Mouse (Mus musculus) heart, embryonic 10.5 days (tissue): ENCODE results near the gene Plpp3. TPM values are rescaled to one million over a fixed set of nuclear protein-coding genes. Genes with fewer than 3 reads are reported as not detected.
A peak's percentile ranks its signal among the peaks of the same experiment; 100 is the strongest.

Experiments
- DNase-seq: peaks from one replicate; pipeline ENCODE4 v3.0.0-alpha.2; 2017; ENCODE audit warnings: low spot score
- H3K27ac ChIP-seq: fragments of 300-500 bp; sonication (generic); 2 replicates; pipeline ENCODE4 v1.5.1; 2016; ENCODE audit warnings: mild to moderate bottlenecking
- H3K27me3 ChIP-seq: fragments of 300-500 bp; sonication (generic); 2 replicates; pipeline ENCODE4 v1.6.1; 2016; ENCODE audit warnings: mild to moderate bottlenecking; ENCODE audit not compliant: poor library complexity, insufficient read depth, severe bottlenecking
- H3K36me3 ChIP-seq: fragments of 300-500 bp; sonication (generic); 2 replicates; pipeline ENCODE4 v1.6.1; 2016; ENCODE audit warnings: mild to moderate bottlenecking, moderate library complexity
- H3K4me1 ChIP-seq: fragments of 300-500 bp; sonication (generic); 2 replicates; pipeline ENCODE4 v1.6.1; 2016; ENCODE audit warnings: mild to moderate bottlenecking
- H3K4me3 ChIP-seq: fragments of 300-500 bp; sonication (generic); 2 replicates; pipeline ENCODE4 v1.5.1; 2016; ENCODE audit warnings: mild to moderate bottlenecking, moderate library complexity
- H3K9me3 ChIP-seq: fragments of 300-500 bp; sonication (generic); 2 replicates; pipeline ENCODE4 v1.6.1; 2016; ENCODE audit warnings: mild to moderate bottlenecking, moderate library complexity
- WGBS: fragments of 180-500 bp; shearing (Covaris S2); methylation state at CpG from one replicate; pipeline ENCODE4 v1.1.7; 2016; 5-methylcytosine and 5-hydroxymethylcytosine counted together
- polyA plus RNA-seq: library from polyadenylated mRNA; unstranded; fragments of >200 nt; fragmentation: Nextera tagmentation; extraction: Ambion mirVana; gene quantifications from 2 replicates; pipeline ENCODE4 v1.2.1, GENCODE M21; 2016

Plpp3 gene
- polyA plus RNA-seq, 1 experiment from 2014 or later: 38.5 TPM

- Histone ChIP-seq H3K4me3 (no peak overlapping the region), H3K27me3 (no peaks in the 10 kb centered on the region), H3K9me3 (no peaks in the 10 kb centered on the region), H3K27ac (no peak overlapping the region), H3K36me3 (peaks cover 41% of the 10 kb centered on the region), H3K4me1 (0 out of 2 replicates have a peak, but pooled peaks cover 9% of the 10 kb centered on the region)
- DNase-seq: no peak
- WGBS: 63% methylated on average over 10 of the region's 10 CpGs
These were observed 61.1 kb downstream of the Plpp3 start for GRCm38 (mm10) chr4:105218202-105218601.

- 86% methylated on average over 13 of the region's 13 CpGs for WGBS
- H3K36me3 ChIP-seq: peaks cover 43% of the 10 kb centered on the region
These were observed 62.2 kb downstream of the Plpp3 start for GRCm38 (mm10) chr4:105219316-105219715.

GRCm38 (mm10) chr4:105220849-105221248, 63.7 kb downstream of the Plpp3 start:
- H3K27ac ChIP-seq: no peak overlapping the region
- WGBS: 85% methylated on average over 3 of the region's 3 CpGs
- H3K36me3 ChIP-seq: peaks cover 39% of the 10 kb centered on the region

More at GRCm38 (mm10) chr4:105219316-105219715, 62.2 kb downstream of the Plpp3 start:
- DNase-seq: no peak
- peaks cover 19% of the 10 kb centered on the region for H3K4me1 ChIP-seq
- H3K27ac ChIP-seq: no peak overlapping the region
- no peak overlapping the region for H3K4me3 ChIP-seq
- no peaks in the 10 kb centered on the region for H3K27me3 ChIP-seq
- no peaks in the 10 kb centered on the region for H3K9me3 ChIP-seq

GRCm38 (mm10) chr4:105221256-105221840, 64.2 kb downstream of the Plpp3 start:
- no peak overlapping the region for H3K4me3 ChIP-seq
- WGBS: 71% methylated on average over 11 of the region's 11 CpGs
- peaks cover 24% of the 10 kb centered on the region for H3K4me1 ChIP-seq
- no peaks in the 10 kb centered on the region for H3K27me3 ChIP-seq
- DNase-seq: no peak
- peaks cover 41% of the 10 kb centered on the region for H3K36me3 ChIP-seq
- no peaks in the 10 kb centered on the region for H3K9me3 ChIP-seq
- H3K27ac ChIP-seq: no peak overlapping the region

More at GRCm38 (mm10) chr4:105220849-105221248, 63.7 kb downstream of the Plpp3 start:
- Histone ChIP-seq H3K4me1 (peaks cover 22% of the 10 kb centered on the region), H3K9me3 (no peaks in the 10 kb centered on the region), H3K27me3 (no peaks in the 10 kb centered on the region), H3K4me3 (no peak overlapping the region)
- DNase-seq: no peak

GRCm38 (mm10) chr4:105223101-105223924, 66.2 kb downstream of the Plpp3 start:
- no peak overlapping the region for H3K4me3 ChIP-seq
- peak overlapping the region; percentile 23; the same call in 1 of the 2 replicates for H3K27ac ChIP-seq
- peaks cover 54% of the 10 kb centered on the region for H3K36me3 ChIP-seq
- no peaks in the 10 kb centered on the region for H3K9me3 ChIP-seq
- WGBS: 78% methylated on average over 5 of the region's 5 CpGs
- peaks cover 24% of the 10 kb centered on the region for H3K4me1 ChIP-seq
- DNase-seq: no peak
- H3K27me3 ChIP-seq: no peaks in the 10 kb centered on the region

GRCm38 (mm10) chr4:105223925-105224300, 66.8 kb downstream of the Plpp3 start:
- no peak for DNase-seq

GRCm38 (mm10) chr4:105225512-105225911, 68.4 kb downstream of the Plpp3 start:
- DNase-seq: no peak

More at GRCm38 (mm10) chr4:105223925-105224300, 66.8 kb downstream of the Plpp3 start:
- WGBS: 27% methylated on average over 4 of the region's 4 CpGs
- no peaks in the 10 kb centered on the region for H3K27me3 ChIP-seq
- peak overlapping the region; percentile 23; the same call in 1 of the 2 replicates for H3K27ac ChIP-seq
- no peak overlapping the region for H3K4me3 ChIP-seq
- peaks cover 59% of the 10 kb centered on the region for H3K36me3 ChIP-seq
- no peaks in the 10 kb centered on the region for H3K9me3 ChIP-seq
- peaks cover 24% of the 10 kb centered on the region for H3K4me1 ChIP-seq

GRCm38 (mm10) chr4:105226351-105226750, 69.2 kb downstream of the Plpp3 start:
- Histone ChIP-seq H3K4me1 (peaks cover 24% of the 10 kb centered on the region), H3K36me3 (peaks cover 53% of the 10 kb centered on the region), H3K27me3 (no peaks in the 10 kb centered on the region), H3K4me3 (no peak overlapping the region), H3K9me3 (no peaks in the 10 kb centered on the region), H3K27ac (no peak overlapping the region)
- 74% methylated on average over 6 of the region's 6 CpGs for WGBS
- DNase-seq: no peak

More at GRCm38 (mm10) chr4:105225512-105225911, 68.4 kb downstream of the Plpp3 start:
- no peak overlapping the region for H3K27ac ChIP-seq
- H3K9me3 ChIP-seq: no peaks in the 10 kb centered on the region
- no peaks in the 10 kb centered on the region for H3K27me3 ChIP-seq
- H3K4me3 ChIP-seq: no peak overlapping the region
- WGBS: 51% methylated on average over 2 of the region's 2 CpGs
- peaks cover 53% of the 10 kb centered on the region for H3K36me3 ChIP-seq
- peaks cover 24% of the 10 kb centered on the region for H3K4me1 ChIP-seq

- peaks cover 51% of the 10 kb centered on the region for H3K36me3 ChIP-seq
- H3K4me1 ChIP-seq: peaks cover 13% of the 10 kb centered on the region; the same call in 1 of the 2 replicates
- DNase-seq: no peak
- H3K4me3 ChIP-seq: no peak overlapping the region
- no peaks in the 10 kb centered on the region for H3K9me3 ChIP-seq
- no peaks in the 10 kb centered on the region for H3K27me3 ChIP-seq
- no peak overlapping the region for H3K27ac ChIP-seq
- WGBS: 77% methylated on average over 8 of the region's 8 CpGs
These were observed 73.0 kb downstream of the Plpp3 start for GRCm38 (mm10) chr4:105230127-105230526.

GRCm38 (mm10) chr4:105240233-105240632, 83.1 kb downstream of the Plpp3 start:
- Histone ChIP-seq H3K36me3 (no peaks in the 10 kb centered on the region), H3K4me1 (no peaks in the 10 kb centered on the region), H3K27ac (no peak overlapping the region), H3K9me3 (no peaks in the 10 kb centered on the region), H3K27me3 (peaks cover 4% of the 10 kb centered on the region), H3K4me3 (no peak overlapping the region)
- no peak for DNase-seq
- 86% methylated on average over 7 of the region's 7 CpGs for WGBS

- Histone ChIP-seq H3K4me3 (peak overlapping the region; percentile 49; the same call in 1 of the 2 replicates), H3K36me3 (no peaks in the 10 kb centered on the region), H3K27ac (no peak overlapping the region), H3K4me1 (peaks cover 7% of the 10 kb centered on the region), H3K27me3 (peaks cover 29% of the 10 kb centered on the region), H3K9me3 (no peaks in the 10 kb centered on the region)
- no peak for DNase-seq
- 67% methylated on average over 10 of the region's 10 CpGs for WGBS
These were observed 87.8 kb downstream of the Plpp3 start for GRCm38 (mm10) chr4:105244931-105245330.

GRCm38 (mm10) chr4:105245479-105245944, 88.4 kb downstream of the Plpp3 start:
- Histone ChIP-seq H3K4me3 (peak overlapping the region; percentile 49), H3K27me3 (peaks cover 30% of the 10 kb centered on the region), H3K4me1 (peaks cover 7% of the 10 kb centered on the region), H3K9me3 (no peaks in the 10 kb centered on the region), H3K36me3 (no peaks in the 10 kb centered on the region), H3K27ac (peak overlapping the region; percentile 59; the same call in 1 of the 2 replicates)
- no peak for DNase-seq
- WGBS: 4% methylated on average over 18 of the region's 18 CpGs

- no peaks in the 10 kb centered on the region for H3K9me3 ChIP-seq
- peaks cover 38% of the 10 kb centered on the region for H3K27me3 ChIP-seq
- WGBS: 79% methylated on average over 7 of the region's 7 CpGs
- no peak overlapping the region for H3K27ac ChIP-seq
- H3K36me3 ChIP-seq: no peaks in the 10 kb centered on the region
- H3K4me3 ChIP-seq: no peak overlapping the region
- no peak for DNase-seq
- H3K4me1 ChIP-seq: peaks cover 7% of the 10 kb centered on the region
These were observed 89.2 kb downstream of the Plpp3 start for GRCm38 (mm10) chr4:105246331-105246730.
